Mouse (Mus musculus): ENCODE measurements around the gene Ltbp4.

DNA sequence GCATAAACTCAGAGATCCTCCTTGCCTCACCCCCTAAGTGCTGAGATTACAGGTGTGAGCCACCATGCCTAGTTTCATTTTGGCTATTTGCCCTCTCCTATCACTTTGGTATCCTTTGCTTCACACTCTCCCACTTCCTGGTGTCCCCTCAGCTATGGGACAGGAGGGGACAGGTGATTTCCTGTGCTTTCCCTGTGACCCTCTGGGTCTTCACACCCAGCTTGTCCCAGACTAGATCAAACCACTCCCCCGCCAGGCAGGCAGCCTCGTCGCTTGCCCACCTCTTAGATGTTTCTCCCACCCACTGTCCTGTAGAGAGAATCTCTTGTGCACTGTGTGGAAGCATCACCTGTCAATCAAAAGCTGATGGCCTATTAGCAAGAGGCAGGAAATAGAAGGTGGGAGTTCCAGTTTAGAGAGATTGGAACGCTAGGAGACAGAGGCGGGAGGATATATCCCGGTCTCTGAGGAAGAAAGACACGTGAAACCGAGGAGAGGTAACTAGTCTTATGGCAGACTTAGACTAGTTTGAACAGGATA, 26.4 kb downstream of the Ltbp4 start:
- TF ChIP-seq CTCF (IDR thresholded peaks at IDR 0.05; ENCODE audit: low read depth) = no peak
- no peak for TF ChIP-seq EP300 (IDR thresholded peaks at IDR 0.05; ENCODE audit: low read depth)

All from liver, postnatal 0 days (tissue).